Mouse (Mus musculus): ENCODE results near the gene Desi2. TPM values are rescaled to one million over a fixed set of nuclear protein-coding genes. Genes with fewer than 3 reads are reported as not detected.
"Not testable (repeated sequence)": the region's sequence is repeated elsewhere in the genome, so short reads cannot be mapped to it uniquely, and the experiment has no call there.

Gene Desi2
- polyA plus RNA-seq, 1 experiment from 2014 or later = 26.5 TPM

- Histone ChIP-seq H3K9me3 (ENCODE audit: low read length) (no peaks in the 10 kb centered on the region), H3K27ac (ENCODE audit: low read depth) (no peak overlapping the region), H3K4me1 (ENCODE audit: insufficient read depth) (no peaks in the 10 kb centered on the region), H3K27me3 (ENCODE audit: insufficient read depth, low read length) (no peaks in the 10 kb centered on the region), H3K4me2 (ENCODE audit: low read depth, low read length) (no peak overlapping the region), H3K4me3 (ENCODE audit: low read depth, low read length) (no peak overlapping the region), H3K36me3 (replicated peaks; ENCODE audit: insufficient read depth, low read length) (peaks cover 9% of the 10 kb centered on the region; the same call in 1 of the 2 replicates), H3K9ac (replicated peaks) (no peak overlapping the region)
- DNase-seq (no peak), ATAC-seq (no peak)
- 78% methylated on average over 4 of the region's 4 CpGs for WGBS (ENCODE audit: insufficient replicate concordance)
- no peak for TF ChIP-seq CTCF (IDR thresholded peaks at IDR 0.05; ENCODE audit: low read depth)
- no peak for TF ChIP-seq EP300 (IDR thresholded peaks at IDR 0.05; ENCODE audit: low read depth)
Observed at GRCm38 (mm10) chr1:178256351-178256750, 69.1 kb downstream of the Desi2 start.

- no peak overlapping the region for H3K9ac ChIP-seq (replicated peaks)
- H3K4me2 ChIP-seq (ENCODE audit: low read depth, low read length) = no peak overlapping the region
- ATAC-seq (no peak), DNase-seq (no peak)
- no peaks in the 10 kb centered on the region for H3K4me1 ChIP-seq (ENCODE audit: insufficient read depth)
- no peaks in the 10 kb centered on the region for H3K27me3 ChIP-seq (ENCODE audit: insufficient read depth, low read length)
- no peak overlapping the region for H3K4me3 ChIP-seq (ENCODE audit: low read depth, low read length)
- H3K9me3 ChIP-seq (ENCODE audit: low read length) = no peaks in the 10 kb centered on the region
- TF ChIP-seq EP300 (IDR thresholded peaks at IDR 0.05; ENCODE audit: low read depth) (no peak), CTCF (IDR thresholded peaks at IDR 0.05; ENCODE audit: low read depth) (no peak)
- no peak overlapping the region for H3K27ac ChIP-seq (ENCODE audit: low read depth)
- 85% methylated on average over 2 of the region's 2 CpGs for WGBS (ENCODE audit: insufficient replicate concordance)
- 0 out of 2 replicates have a peak, but pooled peaks cover 4% of the 10 kb centered on the region for H3K36me3 ChIP-seq (replicated peaks; ENCODE audit: insufficient read depth, low read length)
Observed at GRCm38 (mm10) chr1:178258821-178259220, 71.6 kb downstream of the Desi2 start.

GRCm38 (mm10) chr1:178265381-178265780 is 78.2 kb downstream of the Desi2 start:
- H3K4me1 ChIP-seq (ENCODE audit: insufficient read depth); H3K9ac ChIP-seq (replicated peaks); H3K27me3 ChIP-seq (ENCODE audit: insufficient read depth, low read length); H3K9me3 ChIP-seq (ENCODE audit: low read length); H3K4me2 ChIP-seq (ENCODE audit: low read depth, low read length); H3K4me3 ChIP-seq (ENCODE audit: low read depth, low read length); DNase-seq; H3K36me3 ChIP-seq (replicated peaks; ENCODE audit: insufficient read depth, low read length); ATAC-seq; H3K27ac ChIP-seq (ENCODE audit: low read depth): not testable (repeated sequence)
- 82% methylated on average over 3 of the region's 3 CpGs for WGBS (ENCODE audit: insufficient replicate concordance)

- Histone ChIP-seq H3K9me3 (ENCODE audit: low read length) (no peaks in the 10 kb centered on the region), H3K4me2 (ENCODE audit: low read depth, low read length) (no peak overlapping the region), H3K36me3 (replicated peaks; ENCODE audit: insufficient read depth, low read length) (no peaks in the 10 kb centered on the region), H3K4me1 (ENCODE audit: insufficient read depth) (peaks cover 2% of the 10 kb centered on the region; the same call in 1 of the 2 replicates), H3K27ac (ENCODE audit: low read depth) (no peak overlapping the region), H3K4me3 (ENCODE audit: low read depth, low read length) (no peak overlapping the region), H3K27me3 (ENCODE audit: insufficient read depth, low read length) (peaks cover 2% of the 10 kb centered on the region; the same call in 1 of the 2 replicates), H3K9ac (replicated peaks) (no peak overlapping the region)
- TF ChIP-seq CTCF (IDR thresholded peaks at IDR 0.05; ENCODE audit: low read depth) = no peak
- TF ChIP-seq EP300 (IDR thresholded peaks at IDR 0.05; ENCODE audit: low read depth) = no peak
- ATAC-seq (no peak), DNase-seq (no peak)
- 86% methylated on average over 6 of the region's 6 CpGs for WGBS (ENCODE audit: insufficient replicate concordance)
Observed at GRCm38 (mm10) chr1:178270635-178271034, 83.4 kb downstream of the Desi2 start.

- ATAC-seq = no peak
- TF ChIP-seq CTCF (IDR thresholded peaks at IDR 0.05; ENCODE audit: low read depth) (no peak), EP300 (IDR thresholded peaks at IDR 0.05; ENCODE audit: low read depth) (no peak)
- H3K4me2 ChIP-seq (ENCODE audit: low read depth, low read length) = peak overlapping the region; percentile 90
Observed at GRCm38 (mm10) chr1:178275174-178275730, 88.0 kb downstream of the Desi2 start.

GRCm38 (mm10) chr1:178275738-178276053 is 88.5 kb downstream of the Desi2 start:
- Histone ChIP-seq H3K4me3 (ENCODE audit: low read depth, low read length) (peak overlapping the region; percentile 56), H3K4me1 (ENCODE audit: insufficient read depth) (peaks cover 11% of the 10 kb centered on the region), H3K27me3 (ENCODE audit: insufficient read depth, low read length) (peaks cover 14% of the 10 kb centered on the region; the same call in 1 of the 2 replicates), H3K36me3 (replicated peaks; ENCODE audit: insufficient read depth, low read length) (no peaks in the 10 kb centered on the region), H3K9me3 (ENCODE audit: low read length) (no peaks in the 10 kb centered on the region), H3K9ac (replicated peaks) (peak overlapping the region; percentile 53), H3K4me2 (ENCODE audit: low read depth, low read length) (peak overlapping the region; percentile 90), H3K27ac (ENCODE audit: low read depth) (no peak overlapping the region)
- 9% methylated on average over 11 of the region's 11 CpGs for WGBS (ENCODE audit: insufficient replicate concordance)
- no peak for TF ChIP-seq CTCF (IDR thresholded peaks at IDR 0.05; ENCODE audit: low read depth)
- no peak for TF ChIP-seq EP300 (IDR thresholded peaks at IDR 0.05; ENCODE audit: low read depth)
- no peak for DNase-seq
- no peak for ATAC-seq

More at GRCm38 (mm10) chr1:178275174-178275730, 88.0 kb downstream of the Desi2 start:
- 56% methylated on average over 9 of the region's 9 CpGs for WGBS (ENCODE audit: insufficient replicate concordance)
- peaks cover 14% of the 10 kb centered on the region; the same call in 1 of the 2 replicates for H3K27me3 ChIP-seq (ENCODE audit: insufficient read depth, low read length)
- DNase-seq = no peak
- H3K27ac ChIP-seq (ENCODE audit: low read depth) = no peak overlapping the region
- peaks cover 11% of the 10 kb centered on the region for H3K4me1 ChIP-seq (ENCODE audit: insufficient read depth)
- no peak overlapping the region for H3K9ac ChIP-seq (replicated peaks)
- H3K36me3 ChIP-seq (replicated peaks; ENCODE audit: insufficient read depth, low read length) = no peaks in the 10 kb centered on the region
- 0 out of 2 replicates have a peak overlapping the region, but pooled peaks have one; percentile 56 for H3K4me3 ChIP-seq (ENCODE audit: low read depth, low read length)
- no peaks in the 10 kb centered on the region for H3K9me3 ChIP-seq (ENCODE audit: low read length)

Data from liver, postnatal 0 days (tissue).